Mouse (Mus musculus): Measurements from ENCODE around the gene Pkp1.

Pkp1 gene

DNA sequence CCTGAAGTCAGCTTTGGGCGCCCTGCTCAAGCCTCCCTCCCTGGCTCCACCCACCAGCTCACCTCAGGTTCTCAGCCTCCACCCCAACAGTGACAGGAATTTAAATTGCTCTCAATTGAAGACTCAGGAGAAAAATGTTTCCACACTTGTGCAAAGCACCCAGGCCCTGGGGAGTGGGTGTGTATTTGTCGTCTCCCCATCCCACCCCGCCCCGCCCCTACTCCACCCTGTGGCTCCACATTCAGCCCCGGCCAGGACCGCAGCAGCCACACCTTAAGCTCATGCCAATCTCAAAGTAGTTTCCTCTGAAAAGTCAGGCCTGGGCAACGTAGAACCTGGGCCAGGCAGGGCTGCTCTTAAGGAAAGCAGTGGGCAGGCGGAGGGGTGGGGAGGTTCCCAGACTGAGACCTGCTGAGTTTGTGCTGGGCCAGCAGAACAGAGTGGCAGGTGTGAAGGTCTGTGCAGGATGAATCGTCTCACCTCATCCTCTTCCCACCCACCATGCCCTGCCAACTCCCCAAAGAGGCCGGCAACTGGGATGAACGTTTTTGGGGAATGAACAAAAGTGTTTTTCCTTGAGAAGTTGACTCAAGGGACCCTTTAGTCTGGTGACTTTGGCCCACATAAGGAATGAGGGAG, 61.8 kb downstream of the Pkp1 start:
- in situ Hi-C loops (cut with MboI, MseI) = no loop called here

- in situ Hi-C loops (cut with MboI, MseI) = no loop called here
These were observed 62.9 kb downstream of the Pkp1 start for GRCm38 (mm10) chr1:135856070-135856469.

DNA sequence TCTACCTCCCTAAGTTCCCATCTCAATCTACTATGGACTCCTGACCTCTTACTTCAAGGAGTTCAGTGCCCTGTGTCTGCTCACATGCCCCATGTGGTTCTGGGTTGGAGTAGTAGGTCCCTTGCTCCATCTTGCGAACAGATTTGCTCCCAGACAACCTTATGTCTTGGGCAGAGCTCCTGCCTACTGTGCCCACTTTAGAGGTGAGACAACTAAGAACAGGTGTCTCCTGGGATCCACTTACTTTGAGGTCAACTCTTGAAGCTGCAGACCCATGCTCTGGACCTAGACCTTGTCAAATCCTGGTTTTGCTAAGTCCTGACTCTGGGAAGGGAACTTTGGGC, 63.7 kb downstream of the Pkp1 start:
- in situ Hi-C loops (cut with MboI, MseI) = no loop called here

GRCm38 (mm10) chr1:135854591-135855343, 64.2 kb downstream of the Pkp1 start:
- in situ Hi-C loops (cut with MboI, MseI) = no loop called here

DNA sequence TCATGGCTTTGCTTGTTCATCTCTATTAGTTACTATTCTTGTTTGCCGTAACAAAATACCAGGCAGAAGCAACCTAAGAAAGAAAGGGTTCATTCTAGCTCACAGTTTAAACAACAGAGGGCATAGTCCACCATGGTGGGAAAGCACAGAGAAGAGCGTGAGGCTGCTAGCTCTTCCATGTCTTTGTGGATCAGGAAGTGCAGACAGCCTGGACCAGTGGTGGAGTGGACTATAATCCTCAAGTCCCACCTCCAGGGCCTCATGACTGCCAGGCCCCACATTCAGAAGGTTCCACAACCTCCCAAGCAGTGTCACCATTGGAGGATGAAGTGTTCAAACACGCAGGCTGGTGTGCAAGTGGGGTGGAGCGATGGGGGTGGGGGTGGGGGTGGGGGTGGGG, 65.8 kb downstream of the Pkp1 start:
- in situ Hi-C loops (cut with MboI, MseI) = no loop called here

GRCm38 (mm10) chr1:135852044-135852756, 66.8 kb downstream of the Pkp1 start:
- in situ Hi-C loops (cut with MboI, MseI) = no loop called here

DNA sequence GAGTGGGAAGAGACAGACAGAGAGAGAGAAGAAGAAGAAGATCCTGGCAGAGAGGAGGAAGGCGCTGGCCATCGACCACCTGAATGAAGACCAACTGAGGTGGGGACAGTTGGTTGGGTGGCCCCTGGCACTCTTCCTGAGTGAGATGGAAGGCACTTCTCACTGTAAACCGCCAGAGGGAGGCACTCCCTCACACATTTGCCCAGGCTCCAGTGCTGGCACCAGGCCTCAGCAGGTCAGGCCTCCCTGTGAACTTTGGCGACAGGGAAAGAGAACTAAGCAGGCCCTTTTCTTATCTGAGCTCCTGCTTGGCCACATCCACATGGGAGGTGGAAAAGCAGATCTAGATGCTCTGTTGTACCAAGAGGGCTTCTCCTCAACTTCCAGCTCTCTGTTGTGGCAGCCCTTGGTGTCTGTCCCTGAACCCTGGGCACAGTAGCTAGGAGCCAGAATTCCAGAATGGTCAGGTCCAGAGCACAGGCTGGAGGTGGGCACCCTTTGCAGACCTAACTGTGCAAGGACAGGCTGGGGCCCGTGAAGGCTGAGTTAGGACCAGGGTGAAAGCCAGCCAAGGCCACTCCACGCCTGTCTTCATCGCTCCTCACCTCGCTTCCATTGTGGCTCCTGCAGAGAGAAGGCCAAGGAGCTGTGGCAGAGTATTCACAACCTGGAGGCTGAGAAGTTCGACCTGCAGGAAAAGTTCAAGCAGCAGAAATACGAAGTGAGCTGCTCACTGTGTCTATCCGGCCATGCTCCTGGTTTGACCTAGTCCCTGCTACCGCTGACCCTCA, 68.1 kb downstream of the Pkp1 start:
- in situ Hi-C loops (cut with MboI, MseI) = no loop called here

GRCm38 (mm10) chr1:135847611-135848351, 71.2 kb downstream of the Pkp1 start:
- in situ Hi-C loops (cut with MboI, MseI) = no loop called here

GRCm38 (mm10) chr1:135847139-135847562, 71.9 kb downstream of the Pkp1 start:
- in situ Hi-C loops (cut with MboI, MseI) = no loop called here

DNA sequence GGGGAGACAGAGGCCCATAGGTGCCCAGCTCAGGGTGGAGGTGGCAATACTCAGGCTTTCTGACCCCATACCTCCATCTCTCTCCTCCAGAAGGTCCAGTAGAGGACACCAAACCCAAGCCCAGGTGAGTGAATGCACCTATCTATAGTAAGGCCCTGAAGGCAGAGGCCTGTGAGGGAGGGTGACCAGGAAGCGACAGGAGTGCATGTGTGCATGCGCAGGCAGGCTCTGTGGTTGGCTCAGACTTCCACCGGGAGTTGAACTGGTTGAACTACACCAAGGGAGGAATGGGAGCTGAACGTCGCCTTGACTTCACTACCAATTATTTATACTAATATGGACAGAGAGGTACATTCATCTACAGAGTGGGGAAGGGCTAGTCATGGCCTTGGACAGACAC, 72.4 kb downstream of the Pkp1 start:
- in situ Hi-C loops (cut with MboI, MseI) = no loop called here

- in situ Hi-C loops (cut with MboI, MseI) = no loop called here
These were observed 74.5 kb downstream of the Pkp1 start for GRCm38 (mm10) chr1:135844481-135844880.

- in situ Hi-C loops (cut with MboI, MseI) = no loop called here
These were observed 75.3 kb downstream of the Pkp1 start for GRCm38 (mm10) chr1:135843519-135844262.

DNA sequence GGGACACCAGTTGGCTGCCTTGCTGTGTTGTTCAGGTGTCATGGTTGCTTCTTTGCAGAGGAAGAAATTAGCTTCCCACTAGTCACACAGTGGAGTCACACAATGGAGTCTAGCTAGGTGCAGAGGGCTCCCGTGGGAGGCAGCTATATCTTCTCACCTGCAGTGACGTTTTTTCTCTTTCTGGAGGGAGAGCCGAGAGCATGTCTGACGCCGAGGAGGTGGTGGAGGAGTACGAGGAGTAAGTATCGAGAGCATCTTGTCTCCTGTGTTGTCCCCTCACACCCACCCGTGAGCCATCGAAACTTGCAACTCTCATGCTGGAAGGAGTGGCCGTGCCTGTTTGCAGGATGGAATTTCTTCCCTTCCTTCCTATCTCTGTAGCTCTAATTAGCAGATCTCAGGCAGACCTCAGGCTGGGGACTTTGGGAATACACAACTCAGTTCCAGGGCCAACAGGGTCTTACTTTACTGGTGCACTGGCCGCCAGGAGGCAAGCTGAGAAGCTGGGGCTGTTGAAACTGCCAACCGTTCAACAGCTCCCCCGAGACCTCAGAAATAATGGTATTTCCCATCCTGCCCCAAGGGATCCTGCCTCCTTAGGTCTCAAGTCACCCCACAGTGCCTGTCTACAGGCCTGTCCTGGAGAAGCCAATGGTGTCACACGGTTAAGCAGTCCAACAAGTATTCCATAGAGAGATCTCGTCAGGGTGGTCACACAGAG, 78.2 kb downstream of the Pkp1 start:
- in situ Hi-C loops (cut with MboI, MseI) = no loop called here

- in situ Hi-C loops (cut with MboI, MseI) = no loop called here
These were observed 79.9 kb downstream of the Pkp1 start for GRCm38 (mm10) chr1:135839065-135839464.

GRCm38 (mm10) chr1:135838626-135839025, 80.4 kb downstream of the Pkp1 start:
- in situ Hi-C loops (cut with MboI, MseI) = no loop called here

GRCm38 (mm10) chr1:135835716-135836483, 83.1 kb downstream of the Pkp1 start, which contains the start of gene Tnnt2:
TSS of gene Tnnt2 (plus strand) at chr1:135836354.
- in situ Hi-C loops (cut with MboI, MseI) = no loop called here

DNA sequence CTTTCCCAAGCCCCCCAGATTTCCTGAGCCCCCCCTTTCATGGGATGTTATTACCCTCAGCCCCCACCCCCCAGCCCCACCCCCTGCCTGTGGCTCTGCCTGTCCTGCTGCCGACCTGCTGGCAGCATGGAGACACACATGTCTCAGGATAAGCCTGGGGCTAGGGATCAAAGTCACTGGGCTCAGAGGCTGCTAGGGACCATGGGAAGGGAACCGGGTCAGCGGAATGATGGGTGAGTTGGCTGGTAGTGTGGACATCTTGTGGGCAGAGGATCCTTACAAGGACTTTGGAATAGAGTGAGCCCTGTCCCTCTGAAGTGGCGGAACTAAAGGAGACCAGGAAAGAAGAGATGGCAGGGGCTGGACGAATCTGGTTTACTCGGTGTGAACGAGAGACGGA, 84.0 kb downstream of the Pkp1 start:
- in situ Hi-C loops (cut with MboI, MseI) = loop anchor here (5.0 kb wide), 1 partner anchor 48 kb away; no protein-coding TSS in a partner anchor

DNA sequence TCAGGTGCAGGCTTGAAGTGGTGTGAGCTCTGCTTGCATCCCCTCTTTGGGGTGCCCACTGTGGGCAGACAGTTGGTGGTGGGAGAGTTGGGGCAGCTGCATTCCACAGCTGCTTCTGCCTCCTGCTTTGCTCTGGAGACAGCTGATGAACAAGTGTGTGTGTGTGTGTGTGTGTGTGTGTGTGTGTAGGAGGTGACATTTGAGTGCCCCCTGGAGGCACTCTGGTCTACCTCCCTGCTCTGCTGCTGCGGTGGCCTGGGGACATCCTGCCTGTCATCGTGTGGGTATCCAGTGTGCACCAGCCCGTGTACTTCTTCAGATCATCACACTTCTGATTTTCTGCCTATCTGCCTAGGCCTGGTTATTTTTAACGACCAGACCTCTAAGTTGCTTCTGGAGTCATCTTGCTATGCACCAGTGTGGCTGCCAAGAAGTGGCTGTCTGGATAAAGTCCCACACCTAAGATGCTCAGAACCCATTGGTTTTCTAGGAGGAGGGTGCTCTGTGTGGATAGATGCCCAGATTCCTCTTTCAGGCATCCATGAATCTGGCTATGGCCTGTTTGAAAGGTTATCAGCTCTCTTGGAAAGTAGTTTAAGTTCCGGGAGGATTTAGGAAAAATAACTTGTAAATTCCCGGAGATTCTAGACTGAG, 84.7 kb downstream of the Pkp1 start:
- in situ Hi-C loops (cut with MboI, MseI) = loop anchor here (5.0 kb wide), 1 partner anchor 47 kb away; no protein-coding TSS in a partner anchor
